Mouse (Mus musculus) layer of hippocampus, postnatal 25 days (tissue): ENCODE results near the gene Hoxa9. TPM values are rescaled to one million over a fixed set of nuclear protein-coding genes. Genes with fewer than 3 reads are reported as not detected.

Source experiments
- DNase-seq, 2 experiments: peaks; one replicate each; pipeline ENCODE4 v3.0.0; 2022; ENCODE audit warnings: mixed read lengths in 2 of 2, low spot score in 1 of 2; ENCODE audit errors: extremely low spot score in 1 of 2
- total RNA-seq, 2 experiments: library from RNA; stranded (reverse); gene quantifications; 2 replicates each; pipeline ENCODE4 v1.2.3; 2021

Hoxa9 gene
- total RNA-seq: not detected

DNA sequence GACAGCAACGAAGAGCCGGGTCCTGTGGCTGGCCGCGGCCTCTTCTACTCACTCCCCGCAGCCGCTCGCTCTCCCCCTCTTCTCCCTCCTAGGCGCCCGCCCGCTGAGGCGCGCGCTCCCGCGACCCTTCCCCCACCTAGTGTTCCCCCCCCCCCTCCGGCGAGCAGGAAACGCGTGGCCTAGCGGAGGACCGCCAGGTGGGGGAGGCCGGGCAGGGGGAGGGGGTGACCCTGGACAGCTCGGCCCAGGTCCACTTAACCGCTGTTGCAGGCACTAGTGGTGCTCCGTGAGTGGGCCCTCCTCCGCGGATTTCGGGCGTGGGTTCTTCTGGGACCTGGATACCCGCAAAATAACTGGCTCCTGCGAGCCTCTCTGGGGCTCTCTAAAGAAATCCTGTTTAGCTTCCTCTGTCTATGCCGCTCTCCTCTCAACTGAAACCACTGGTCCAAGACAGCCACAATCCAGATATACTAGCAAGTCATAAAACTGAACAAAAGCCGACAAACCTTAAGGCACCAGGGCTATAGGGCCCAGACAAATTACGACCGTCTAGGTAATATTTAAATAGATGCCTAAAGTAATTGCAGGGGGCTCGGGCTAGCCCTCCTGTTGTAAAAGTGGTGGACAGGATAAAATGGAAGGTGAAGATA, at the start of gene Hoxa9:
Gene Hoxa9, minus strand, starts transcription at position 574 of the 650 bp plus-strand sequence.
- no peak for DNase-seq

- no peak for DNase-seq
These were observed 46.0 kb upstream of the Hoxa9 start for GRCm38 (mm10) chr6:52276920-52277319.

DNA sequence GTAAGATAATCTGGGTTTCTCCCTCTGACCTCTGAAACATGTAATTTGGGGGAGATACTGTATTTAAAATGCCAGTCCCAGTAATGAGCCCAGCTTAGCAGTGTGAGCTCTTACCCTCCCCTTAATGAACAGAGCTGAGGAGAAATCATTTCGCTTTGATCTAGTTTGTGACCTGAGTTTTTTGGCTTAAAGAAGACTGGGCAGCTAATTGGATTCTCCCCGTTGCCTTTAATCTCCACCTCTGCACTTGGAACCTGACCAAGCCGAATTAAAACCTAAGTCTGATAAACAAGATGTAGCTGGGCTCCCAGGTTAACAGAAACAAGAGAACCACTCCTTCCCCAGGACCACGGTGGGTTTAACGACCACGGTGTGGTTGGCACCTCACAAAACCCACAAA, 45.5 kb upstream of the Hoxa9 start:
- no peak for DNase-seq

DNA sequence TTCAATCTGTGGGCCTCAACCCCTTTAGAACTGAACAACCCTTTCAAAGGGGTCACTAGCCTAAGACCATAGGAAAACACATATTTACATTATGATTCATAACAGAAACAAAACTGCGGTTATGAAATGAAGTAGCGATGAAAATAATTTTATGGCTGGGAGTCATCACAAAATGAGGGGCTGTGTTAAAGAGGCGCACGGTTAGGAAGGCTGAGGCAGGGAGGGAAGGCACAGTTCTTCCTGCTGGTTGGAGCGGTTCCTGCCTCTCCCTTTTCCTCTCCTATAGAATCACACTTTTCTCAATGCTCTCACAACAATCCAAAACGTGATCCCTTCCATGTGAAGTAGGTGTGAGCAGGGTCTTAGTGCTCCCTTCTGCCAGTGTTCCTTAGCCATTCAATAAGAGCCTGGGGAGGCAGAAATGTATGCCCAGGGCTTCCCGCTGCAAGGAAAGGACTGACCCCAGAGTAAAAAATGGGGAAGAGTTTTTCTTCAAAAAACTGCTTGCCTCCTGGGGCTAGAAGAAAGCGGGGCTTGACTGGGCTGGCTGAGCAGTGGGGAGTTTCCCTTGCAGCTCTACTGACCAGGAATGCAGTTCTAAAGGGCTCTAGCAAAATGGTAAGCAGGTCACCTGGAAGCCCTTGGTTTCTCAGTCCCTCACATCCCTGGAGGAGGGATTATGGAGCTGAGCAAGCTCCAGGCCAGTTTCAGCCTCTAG, 44.8 kb upstream of the Hoxa9 start:
- DNase-seq: no peak

DNA sequence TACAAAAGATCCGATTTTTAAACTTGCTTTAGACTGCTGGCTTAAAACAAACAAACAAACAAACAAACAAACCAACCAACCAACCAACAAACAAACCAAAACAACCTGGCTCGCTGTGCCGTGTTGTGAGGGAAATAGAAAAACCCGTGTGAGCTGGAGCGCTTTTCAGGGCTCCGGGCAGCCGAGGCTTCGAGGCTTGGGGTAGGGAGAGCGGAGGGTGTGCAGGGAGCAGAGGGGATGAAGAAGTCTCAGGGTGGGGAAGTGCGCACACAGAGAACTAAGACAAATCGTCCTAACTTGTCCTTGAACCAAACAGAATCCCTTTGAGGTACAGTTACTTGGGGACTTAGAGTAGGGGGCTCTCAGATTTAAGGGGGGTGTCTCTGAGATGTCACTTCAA, 43.7 kb upstream of the Hoxa9 start:
- no peak for DNase-seq

GRCm38 (mm10) chr6:52273656-52274280, 42.9 kb upstream of the Hoxa9 start:
- no peak for DNase-seq

DNA sequence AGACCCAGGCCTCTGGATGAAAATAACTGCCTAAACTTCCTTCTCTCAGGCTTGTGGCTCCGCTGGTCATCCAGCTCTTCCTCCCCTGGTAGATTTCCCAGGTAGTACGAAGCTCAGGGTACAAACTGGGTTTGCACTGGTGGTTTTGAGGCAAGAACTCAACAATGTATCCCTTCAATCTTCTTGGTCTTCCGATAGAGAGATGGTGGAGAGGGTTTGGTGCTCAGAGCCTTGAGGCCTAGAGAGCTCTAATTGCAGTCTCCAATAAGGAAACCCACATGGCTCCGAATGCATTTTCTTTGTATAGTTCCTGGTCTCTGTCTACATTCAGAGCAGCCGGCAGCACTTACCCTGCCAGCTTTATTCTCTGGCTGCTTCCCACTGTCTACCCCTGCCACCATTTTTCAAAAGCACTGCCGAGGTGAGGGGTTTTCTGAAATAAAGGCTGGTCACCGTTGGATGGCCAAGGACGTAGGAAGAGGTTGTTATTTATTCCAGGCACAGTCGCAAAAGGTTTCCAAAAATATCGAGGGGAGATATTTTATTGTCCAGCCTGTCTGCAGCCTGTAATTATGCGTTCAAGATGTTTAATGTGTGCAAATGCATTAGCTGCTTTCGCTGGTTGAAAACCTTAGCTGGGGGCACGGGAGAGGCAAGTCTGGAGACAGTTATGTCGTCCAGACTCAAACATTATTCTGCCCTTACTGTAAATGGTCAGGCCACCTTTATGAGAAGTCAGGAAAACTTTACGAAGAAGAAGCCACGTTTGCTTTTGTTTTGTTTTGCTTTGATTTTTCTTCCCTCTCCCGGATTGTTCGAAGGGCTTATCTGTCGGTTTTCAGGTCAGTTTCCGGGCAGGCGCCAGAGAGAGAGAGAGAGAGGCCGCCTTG, 42.1 kb upstream of the Hoxa9 start:
- no peak for DNase-seq

DNA sequence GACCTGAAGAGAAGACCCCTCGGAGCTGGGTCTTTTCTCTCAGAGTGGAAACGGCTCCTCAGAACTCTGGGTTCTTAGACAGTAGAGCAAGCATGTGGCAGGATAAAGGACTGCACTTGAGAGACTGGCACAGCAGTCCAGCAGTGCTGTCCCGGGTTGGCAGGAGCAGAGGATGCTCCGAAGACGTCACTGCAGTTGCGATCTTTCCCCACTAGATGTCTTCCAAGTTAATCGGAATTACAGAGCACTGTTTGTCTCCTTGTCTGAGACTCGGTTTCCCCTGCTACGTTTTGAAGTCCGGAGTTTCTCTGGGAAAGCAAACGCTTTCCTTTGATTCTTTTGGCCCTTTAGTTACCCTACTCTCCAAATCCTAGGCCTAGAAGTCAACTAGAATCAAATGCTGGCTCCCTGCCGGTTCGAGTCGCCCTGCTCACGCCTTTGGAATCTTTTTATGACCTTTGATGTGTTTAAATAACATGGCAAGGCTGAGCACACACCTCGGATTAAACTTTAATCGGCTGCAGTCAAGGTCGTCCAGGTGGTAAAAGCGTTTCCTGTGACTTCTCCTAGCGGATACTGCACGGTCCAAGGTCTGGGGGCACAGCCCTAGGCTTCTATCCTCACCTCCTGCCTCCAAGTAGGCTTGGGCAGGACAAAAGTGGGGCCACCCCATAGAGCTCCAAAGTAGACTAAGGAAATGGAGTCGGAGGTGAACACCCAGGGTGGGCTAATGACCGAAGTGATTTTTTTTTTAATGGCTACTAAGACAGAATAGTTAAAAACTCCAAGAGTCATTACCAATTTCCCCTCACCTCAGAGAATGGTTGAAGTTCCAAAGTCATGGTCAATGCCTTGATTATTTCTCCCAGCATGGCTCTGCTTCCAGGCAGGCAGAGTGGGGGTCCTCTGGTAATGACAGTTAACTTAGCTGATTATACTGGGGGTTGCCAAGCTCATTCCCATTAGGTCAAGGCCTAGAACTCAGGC, 39.9 kb upstream of the Hoxa9 start:
- peak in 1 of 2 experiments; percentile 77 for DNase-seq

GRCm38 (mm10) chr6:52268756-52269155, 37.9 kb upstream of the Hoxa9 start:
- no peak for DNase-seq

GRCm38 (mm10) chr6:52268341-52268740, 37.5 kb upstream of the Hoxa9 start:
- no peak for DNase-seq

GRCm38 (mm10) chr6:52267691-52268090, 36.8 kb upstream of the Hoxa9 start:
- no peak for DNase-seq

DNA sequence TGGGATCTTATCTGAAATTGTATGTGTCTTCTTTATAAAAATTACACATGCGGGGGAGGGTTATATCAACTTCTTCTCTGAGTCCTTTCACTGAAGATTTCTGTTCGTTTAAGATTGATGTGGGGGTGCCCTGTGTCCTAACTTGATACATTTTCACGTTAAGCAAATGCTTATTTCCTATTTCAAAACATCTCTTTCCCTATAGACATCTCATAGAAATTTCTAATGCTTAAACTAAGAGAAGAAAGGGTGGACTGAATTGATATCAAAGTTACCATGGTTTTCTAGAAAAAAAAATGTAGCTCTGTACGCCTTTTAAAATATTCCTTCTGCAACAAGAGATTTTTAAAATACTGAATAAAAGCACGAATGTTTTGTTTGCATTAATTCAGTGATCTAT, 36.3 kb upstream of the Hoxa9 start:
- DNase-seq: no peak

DNA sequence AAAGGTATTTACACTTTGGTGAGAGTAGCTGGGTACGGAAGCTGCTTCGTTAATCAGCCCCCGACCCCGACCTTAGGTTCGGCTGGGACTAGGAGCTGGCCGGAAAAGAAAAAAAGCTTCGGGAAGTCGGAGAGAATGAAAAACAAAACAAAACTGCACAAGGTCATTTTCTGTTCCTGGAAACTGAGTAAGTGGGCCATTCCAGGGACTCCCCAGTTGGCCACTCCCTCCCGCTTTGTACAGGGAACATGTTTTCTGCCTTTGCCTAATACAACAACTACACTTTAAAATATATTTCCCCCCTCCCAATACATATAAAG, 35.7 kb upstream of the Hoxa9 start:
- DNase-seq: no peak

DNA sequence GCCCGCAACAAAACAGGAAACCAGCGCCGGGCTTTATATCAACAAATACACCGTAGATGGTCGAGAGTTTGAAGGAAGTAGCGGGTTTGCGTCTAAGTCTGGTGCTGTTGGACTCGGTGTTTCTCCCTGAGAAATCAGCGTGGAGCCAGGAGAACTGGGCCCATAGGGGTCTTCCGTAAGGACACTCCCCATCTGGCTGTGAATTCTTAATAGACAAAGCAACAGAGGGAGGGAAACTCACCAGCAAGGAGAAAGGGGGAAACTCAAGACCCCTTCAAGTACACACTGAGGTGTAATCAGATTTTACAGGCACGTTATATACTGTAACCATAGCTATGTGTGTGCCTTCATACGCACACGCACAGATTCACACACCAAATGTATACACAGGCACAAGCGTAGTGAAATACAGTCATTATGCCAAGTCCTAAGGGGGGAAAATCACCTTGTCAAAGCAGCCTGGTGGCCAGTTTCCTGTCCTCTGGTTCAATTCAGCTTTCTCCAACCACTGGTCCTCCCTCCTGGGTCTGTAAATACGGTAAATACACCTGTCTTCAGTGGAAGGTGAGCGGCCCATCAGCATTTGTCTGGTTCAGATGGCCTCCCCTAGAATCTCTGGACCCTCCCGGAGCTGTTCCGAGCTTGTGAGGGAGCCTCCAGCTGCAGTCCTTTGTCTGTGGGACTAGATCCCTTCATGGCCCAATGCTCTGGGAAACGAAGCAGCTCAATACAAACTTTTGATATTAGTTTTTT, 35.2 kb upstream of the Hoxa9 start:
- DNase-seq: no peak

- no peak for DNase-seq
These were observed 34.5 kb upstream of the Hoxa9 start for GRCm38 (mm10) chr6:52265306-52265912.

- no peak for DNase-seq
These were observed 33.4 kb upstream of the Hoxa9 start for GRCm38 (mm10) chr6:52264106-52264790.

GRCm38 (mm10) chr6:52263321-52263585, 32.4 kb upstream of the Hoxa9 start:
- DNase-seq: no peak
